Mouse (Mus musculus): ENCODE measurements around the gene Gm49396. TPM values are rescaled to one million over a fixed set of nuclear protein-coding genes. Genes with fewer than 3 reads are reported as not detected.

The Gm49396 gene
- total RNA-seq, 2 experiments from 2014 or later = 3.5 to 6.7 TPM

DNA sequence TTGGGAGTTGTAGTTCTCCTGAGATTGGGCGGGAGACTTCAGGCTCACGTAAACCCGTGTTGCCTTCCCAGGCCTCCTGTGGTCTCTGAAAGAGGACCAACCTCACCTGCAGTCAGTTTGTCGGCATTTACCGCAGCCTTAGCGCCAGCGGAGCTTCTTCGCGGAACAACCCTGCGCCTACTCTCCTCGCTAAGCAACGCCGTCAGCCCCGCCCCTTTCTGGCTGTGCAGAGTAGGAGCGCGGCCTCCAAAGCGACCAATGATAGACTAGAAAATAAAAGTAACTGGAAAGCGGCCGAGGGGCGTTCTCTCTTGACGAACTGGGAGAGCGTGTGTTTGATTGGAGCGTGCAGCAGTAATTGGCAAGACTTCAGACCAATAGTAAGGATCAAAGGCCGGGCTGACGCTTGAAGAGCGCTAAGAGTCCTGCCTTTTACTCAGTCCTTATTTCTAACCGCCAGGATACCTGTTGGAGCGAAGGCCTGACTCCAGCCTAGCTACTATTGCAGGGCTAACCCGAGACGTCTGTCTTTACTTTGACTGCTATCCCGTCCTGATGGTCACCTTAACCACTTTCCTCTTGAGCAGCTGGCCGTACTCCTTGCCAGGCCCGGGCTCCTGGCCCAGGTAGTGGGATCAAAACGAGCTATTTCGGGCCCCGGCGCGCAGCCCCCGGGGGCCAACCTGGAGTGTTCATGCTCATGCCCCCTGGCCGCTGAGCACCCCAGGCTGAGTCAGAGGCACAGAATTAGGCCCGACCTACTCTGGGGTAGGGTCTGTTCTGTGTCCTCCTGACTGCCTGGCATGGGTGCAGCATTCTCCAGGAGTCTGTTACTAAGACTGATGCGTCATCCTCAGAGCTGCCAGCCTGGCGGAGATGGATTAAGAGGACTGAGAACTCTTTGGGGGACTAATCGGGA lies 10.8 kb upstream of the Gm49396 start, which contains the start of the genes Hspb6 and Proser3:
Hspb6 (plus strand) TSS at position 77 of the 919 bp plus-strand sequence.
Proser3 (minus strand) TSS at position 198 of the 919 bp plus-strand sequence.
- DNase-seq = peak; percentile 95 to 97

DNA sequence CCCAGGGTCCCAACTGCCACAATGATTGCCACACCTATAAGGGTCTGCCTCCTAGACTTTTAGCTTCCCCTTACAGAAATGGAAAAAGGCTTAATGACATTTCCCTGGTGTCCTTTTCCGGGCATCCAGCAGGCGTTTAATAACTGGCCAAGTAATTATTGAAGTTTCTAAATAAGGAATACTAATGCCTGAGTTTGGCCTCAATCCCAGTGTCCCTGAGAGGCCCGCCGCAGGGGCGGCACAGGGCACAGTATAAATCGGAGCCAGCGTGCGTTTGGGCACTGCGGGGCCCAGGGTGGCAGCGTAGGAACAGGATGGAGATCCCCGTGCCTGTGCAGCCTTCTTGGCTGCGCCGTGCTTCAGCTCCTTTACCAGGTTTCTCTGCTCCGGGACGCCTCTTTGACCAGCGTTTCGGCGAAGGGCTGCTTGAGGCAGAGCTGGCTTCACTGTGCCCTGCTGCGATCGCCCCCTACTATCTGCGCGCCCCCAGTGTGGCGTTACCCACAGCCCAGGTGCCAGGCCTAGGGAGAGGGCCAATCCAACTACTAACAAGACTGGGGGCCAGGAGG lies 10.0 kb upstream of the Gm49396 start:
- DNase-seq = peak; percentile 79 to 83

DNA sequence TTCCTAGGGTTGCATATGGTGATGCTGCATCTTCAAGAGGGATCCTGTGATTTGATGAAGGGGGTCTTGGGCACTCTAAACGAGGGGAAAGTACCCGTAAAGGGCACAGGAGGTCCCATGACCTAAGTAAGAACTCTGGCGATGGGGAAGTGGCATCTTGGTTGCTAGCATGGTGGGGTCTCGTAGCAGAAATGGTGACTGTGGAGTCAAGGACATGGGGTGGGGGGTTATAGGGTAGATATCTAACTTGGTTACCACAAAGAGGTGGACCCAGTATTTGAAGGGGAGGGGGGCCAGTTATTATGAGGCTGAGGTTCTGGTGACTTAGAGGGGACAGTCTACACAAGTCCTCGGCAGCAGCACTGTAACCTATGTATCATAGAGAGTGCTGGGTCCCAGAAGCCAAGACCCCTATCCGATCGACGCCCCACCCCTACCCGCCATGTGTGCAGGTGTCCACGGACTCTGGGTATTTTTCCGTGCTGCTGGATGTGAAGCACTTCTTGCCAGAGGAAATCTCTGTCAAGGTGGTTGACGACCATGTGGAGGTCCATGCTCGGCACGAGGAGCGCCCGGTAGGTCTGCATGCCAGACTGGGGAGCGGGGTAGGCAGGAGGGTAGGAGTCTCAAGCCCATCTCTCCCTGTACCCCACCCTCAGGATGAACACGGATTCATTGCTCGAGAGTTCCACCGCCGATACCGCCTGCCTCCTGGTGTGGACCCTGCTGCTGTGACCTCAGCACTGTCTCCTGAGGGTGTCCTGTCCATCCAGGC lies 9.1 kb upstream of the Gm49396 start:
- no peak for DNase-seq

DNA sequence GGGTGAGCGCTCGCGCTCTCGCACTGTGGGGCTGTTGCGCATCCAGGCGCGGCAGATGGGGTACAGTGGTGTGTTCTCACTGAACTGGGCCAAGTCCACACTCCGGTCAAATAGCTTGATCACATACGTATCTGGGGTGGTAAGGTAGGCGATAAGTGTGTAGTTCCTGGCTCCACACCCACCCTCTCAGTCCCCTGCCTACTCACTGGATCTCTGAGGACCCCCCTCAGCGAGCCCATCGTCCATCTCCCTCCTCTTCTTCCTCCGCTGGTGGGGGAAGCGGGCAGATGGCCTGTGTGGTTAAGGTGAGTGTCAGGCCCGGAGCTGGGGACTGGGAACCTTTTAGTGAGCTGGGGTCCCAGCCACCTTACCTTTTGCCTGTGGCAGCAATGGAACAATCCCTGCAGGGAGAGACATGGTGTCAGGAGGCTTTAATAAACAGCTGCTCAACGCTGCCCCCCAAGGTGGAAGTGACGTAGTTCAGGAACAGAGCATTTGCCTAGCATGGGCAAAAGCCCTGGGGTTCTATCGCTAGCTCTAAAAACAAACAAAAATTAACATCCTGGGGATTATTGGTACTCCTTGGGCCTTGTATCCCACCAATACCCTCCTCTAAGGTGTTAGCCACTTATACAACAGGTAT lies 6.1 kb upstream of the Gm49396 start:
- DNase-seq = no peak

DNA sequence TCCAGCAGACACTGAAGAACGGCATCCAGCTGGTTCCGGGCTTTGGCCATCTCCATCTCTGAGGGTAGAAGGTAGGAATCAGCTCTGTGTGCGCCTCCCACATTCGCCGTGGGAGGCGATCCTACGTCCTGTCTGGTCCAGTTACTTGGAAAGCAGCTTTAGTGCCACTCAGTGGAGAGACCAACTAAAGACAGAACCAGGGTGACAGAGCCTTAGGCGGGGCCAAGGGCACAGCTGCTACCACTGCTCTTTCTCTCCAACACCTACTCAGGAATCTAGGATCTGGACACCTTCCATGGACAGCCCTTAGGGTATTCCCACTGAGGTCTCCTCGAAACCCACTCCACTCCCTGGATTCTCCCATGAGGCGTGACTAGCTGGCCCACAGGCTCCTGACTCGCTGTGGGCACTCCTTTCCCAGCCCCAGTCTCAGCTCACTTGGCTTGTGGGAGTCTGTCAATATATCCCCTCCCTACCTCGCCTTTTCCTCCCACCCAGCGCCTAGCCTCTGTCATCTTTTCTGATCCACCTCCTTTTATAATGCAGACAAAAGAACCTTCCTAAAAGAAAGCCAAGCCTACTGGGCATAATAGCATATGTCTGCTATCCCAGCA lies 5.1 kb upstream of the Gm49396 start:
- DNase-seq = peak in 1 of 2 experiments; percentile 38

DNA sequence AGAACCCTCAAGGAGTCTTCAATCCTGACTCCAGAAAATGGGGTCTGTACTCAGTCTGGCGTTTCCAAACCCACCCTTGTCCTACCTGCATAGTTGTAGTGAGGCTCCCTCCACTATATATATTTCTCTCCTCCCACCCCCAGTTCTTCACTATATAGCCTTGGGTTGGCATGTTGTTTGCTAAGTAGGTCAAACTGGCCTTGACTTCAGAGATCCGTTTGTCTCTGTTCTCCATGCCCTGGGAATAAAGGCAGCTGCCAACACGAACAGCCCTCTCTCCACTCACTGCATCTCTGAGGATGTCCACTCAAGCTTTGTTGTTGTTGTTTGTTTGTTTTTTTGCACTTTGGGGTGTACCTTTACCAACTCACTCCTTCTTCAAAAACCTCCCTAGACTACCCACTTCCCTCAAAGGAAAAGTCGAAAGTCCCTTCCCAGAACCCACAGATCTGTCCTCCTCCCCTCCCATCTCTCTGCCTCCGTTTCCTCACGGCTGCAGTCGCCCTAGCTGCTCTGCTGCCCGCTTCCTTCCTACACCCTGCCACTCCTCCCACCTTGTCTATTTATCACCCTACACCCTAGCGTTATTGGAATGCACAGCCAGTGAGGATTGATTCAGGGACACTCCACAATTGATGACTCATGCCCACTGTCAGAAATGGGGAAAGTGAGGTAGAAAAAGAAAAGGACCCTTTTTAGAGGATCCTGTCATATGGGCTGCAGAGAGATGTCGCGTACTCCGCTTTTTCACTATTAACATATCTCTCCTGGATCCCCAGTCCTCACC lies 4.3 kb upstream of the Gm49396 start:
- DNase-seq = no peak

DNA sequence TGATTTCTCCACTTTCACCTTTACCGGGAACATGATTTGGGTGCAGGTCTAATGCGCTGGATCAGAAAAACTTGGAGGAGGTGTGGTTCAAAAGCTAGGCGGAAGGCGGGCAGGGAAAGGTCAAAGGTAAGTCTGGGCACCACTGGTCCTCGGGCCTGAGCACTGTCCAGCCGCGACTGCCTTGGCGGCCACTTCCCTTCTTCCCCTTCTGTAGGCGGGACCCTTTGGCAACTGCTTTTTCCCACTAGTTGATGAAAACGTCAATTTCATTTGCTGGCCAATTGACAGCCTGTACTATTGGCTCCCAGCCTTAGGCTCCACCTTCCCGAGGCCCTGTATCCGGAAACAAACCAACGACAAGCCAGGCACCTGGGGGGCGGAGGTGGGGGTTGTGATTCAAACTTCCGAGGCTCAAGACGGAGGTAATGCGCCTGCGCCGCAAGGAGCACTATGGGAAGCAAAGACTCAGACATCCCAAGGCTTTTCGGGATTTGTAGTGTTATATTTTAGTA lies 3.6 kb upstream of the Gm49396 start, which contains the start of gene Lin37:
Lin37 (minus strand) TSS at position 396 of the 512 bp plus-strand sequence.
- peak; percentile 97 to 98 for DNase-seq

DNA sequence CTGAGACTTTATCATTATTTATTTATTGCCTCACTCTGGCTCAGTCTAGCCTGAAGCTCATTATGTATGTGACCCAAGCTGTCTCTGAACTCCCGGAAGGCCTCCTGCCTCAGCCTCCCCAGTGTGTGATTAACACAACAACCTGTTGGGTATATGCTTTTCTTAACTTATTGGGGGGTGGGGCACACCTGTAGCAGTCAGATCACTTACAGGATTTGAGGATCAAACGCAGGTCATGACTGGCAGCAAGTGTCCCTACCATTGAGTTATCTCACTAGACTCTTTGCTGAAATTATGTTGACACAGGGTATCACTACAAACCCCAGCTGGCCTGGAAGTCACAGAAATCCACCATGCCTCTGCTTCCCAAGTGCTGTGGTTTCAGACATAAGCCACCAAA lies 2.8 kb upstream of the Gm49396 start:
- no peak for DNase-seq

DNA sequence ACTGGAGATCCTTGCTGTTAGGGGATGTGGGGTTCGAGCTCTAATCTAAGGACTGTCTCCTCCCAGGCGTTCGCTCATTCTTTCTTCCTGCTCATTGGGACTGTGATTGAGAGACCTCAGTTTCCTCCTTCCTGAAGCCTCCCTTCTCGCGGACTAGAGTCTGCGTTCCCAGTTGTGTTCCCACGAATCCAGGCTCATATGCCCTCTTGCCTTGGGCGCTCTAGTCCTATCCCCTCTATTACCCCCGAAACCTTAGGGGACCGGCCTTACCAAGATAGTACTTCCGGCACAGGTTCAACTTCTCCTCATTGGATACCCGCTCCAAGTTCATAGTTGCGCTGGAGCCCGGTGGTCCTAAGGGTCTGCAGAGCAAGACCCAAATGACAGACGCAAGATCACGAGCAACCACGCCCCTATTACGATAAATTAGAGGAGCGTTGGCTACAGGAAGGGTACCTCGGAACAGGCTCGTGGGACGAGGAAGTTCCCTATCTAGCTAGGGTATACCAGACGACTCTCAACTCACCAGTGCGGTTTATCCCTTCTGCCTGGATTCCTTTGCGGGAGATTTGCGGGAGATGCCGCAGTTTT lies 523 bp upstream of the Gm49396 start:
- DNase-seq = no peak

DNA sequence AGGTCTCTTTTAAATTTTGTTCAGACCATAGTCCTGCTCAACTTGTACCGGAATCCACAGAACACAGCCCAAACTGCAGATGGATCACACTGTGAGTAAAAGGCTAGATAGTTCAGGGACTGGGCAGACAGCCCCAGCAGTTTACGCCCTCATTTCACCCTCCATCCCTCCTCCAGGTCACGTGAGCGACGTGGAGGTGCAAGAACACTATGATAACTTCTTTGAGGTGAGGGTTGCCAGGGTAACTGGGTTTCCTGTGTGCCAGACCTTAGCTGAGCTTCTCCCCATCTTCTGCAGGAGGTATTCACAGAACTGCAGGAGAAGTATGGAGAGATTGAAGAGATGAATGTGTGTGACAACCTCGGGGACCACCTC lies 749 bp downstream of the Gm49396 start:
- DNase-seq = no peak

DNA sequence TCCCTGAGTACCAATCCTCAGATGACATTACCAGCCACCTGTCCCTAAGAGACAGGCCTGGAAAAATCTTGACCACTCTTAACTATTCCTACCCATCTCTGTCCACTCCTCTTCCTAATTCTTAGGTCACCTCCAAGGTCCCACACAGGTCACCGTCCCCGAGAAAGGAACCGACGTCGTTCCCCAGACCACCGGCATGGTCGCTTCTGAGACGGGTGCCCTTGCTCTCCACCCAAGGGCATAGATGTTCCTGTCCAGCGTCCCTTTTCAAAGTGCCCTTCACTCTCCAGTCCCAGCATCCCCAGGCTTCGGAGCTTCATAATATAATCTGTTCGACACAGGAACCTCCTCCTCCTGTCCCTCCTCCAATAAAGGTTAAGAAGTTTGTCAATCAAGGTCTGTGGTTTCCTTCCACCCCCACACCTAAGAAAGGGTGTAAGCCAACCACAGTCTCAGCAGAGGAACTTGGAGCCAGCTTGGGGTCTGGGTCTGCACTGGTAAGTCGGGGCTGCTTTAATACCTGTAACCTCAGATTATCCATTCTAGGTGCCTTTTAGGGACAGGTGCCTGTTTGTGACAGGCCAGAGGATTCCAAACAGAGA lies 1.9 kb downstream of the Gm49396 start, which contains the start of gene Igflr1:
Igflr1 (plus strand) TSS at position 458 of the 602 bp plus-strand sequence.
- DNase-seq = no peak

DNA sequence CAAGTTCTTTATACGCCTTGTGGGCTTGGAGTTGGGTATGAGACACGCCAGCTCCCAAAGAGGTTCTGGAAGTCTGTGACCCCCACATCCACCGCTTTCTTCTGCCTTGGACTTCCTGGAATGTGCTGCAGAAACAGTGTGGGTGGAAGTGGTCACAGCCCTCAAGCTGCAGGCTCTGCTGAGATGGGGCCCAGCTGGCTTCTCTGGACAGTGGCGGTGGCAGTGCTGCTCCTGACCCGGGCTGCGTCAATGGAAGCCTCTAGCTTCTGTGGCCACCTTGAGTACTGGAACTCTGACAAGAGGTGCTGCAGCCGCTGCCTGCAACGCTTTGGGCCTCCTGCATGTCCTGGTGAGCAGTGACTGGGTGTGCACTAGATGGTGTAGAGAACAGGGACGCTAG lies 2.9 kb downstream of the Gm49396 start:
- DNase-seq = no peak

DNA sequence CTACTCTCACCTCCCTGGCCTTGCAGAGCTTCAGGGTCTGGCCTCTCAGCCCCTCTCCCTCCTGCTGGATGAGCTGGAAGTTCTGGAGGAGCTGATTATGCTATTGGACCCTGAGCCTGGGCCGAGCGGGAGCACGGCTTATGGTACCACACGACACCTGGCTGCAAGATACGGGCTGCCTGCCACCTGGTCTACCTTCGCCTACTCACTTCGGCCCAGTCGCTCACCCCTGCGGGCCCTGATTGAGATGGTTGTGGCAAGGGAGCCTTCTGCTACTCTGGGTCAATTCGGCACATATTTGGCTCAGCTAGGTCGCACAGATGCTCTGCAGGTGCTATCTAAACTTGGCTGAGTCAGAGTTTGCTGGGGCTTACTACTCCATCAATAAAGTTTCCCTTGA lies 4.4 kb downstream of the Gm49396 start:
- DNase-seq = no peak

DNA sequence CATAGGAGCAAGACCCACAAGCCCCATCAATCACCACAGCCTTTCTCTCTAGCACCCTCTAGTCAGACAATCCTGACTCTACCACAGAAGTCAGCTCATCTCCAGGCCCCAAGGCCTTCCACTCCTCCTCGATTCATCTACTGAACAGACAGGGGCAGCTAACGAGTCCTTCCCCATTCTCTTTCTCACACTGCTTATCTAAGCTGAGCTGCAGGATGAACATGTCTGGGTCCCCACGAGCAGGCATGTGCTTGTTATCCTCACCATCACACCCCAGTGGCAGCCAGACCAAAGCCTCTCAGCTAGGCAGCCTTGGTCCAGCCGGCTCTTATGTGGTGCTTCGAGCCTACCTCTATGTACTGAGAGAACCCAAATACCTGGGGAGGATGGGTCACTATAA lies 9.2 kb downstream of the Gm49396 start:
- DNase-seq = no peak

DNA sequence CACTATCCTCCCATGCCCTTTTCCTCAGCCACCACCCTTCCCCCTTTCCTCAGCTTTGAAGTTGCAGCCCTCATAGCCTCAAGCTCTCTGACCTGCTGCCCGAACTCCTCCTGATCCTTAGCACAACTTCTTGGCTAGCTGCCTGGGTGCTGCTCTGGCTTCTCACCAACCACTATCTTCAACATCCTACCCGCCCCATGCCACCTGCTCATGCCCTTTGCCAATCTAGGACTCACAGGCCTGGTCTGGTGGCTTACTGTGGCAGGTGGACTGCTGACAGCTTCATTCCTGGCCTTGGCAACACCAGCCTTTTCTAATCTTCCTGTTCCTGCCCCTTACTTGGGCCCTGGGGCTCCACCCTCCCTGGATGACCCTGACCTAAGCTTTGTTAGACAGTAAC lies 9.8 kb downstream of the Gm49396 start:
- DNase-seq = peak; percentile 67 to 75

DNA sequence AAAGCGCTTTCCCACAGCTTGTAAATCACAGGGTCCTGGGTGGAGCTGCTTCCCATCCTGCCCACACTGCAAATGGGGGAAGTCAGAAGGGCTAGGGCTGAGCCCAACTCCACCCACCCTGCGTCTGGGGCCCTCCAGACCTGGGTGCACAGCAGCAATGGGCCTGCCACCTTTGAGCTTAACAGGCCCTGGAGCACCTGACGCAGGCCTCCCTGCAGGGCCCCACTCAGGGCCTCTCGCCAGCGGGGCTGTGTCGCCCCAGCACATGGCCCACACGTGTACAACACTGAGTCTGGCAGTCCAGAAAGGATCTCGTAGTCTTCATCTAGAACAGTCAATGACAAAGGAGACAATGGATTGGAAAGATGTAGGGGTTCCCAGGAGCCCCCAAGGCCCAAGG lies 16.8 kb downstream of the Gm49396 start:
- DNase-seq = no peak

DNA sequence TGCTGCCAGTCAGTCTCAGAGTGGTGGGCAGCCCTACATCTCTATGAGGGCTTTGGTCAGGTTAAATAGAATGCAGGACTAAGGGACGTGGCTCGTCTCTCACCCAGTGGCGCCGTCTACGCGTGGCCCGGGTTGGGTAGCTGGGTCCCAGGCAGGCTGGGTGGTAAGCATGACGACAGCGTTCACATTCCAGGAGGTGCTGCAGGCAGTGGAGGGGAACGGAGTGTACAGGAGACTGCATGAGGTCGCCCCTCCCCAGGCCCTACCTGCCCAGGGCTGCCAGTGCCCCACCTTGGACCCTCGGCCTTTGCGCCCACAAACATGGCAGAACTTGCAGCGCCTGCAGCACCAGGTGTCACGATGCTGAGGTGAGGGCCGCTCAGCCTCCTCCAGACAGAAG lies 18.4 kb downstream of the Gm49396 start:
- no peak for DNase-seq

DNA sequence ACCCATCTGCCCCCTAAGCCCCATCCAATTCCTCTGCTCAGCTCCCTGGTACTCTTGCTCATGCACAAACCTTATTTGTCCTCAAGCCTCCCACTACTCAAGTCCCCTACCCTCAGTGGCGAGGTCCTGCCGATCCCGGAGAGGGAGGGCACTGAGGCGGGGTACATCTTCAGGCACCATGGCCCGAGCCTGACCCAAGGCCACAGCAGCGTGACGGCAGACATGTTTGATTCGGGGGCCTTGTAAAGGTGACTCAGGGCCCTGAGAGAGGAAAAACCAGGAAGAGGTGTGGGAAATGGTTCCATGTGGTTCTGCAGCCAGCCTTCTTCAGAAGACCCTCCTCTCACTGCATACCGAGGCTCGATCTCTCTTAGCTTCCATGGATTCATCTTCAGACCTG lies 21.2 kb downstream of the Gm49396 start:
- DNase-seq = no peak

DNA sequence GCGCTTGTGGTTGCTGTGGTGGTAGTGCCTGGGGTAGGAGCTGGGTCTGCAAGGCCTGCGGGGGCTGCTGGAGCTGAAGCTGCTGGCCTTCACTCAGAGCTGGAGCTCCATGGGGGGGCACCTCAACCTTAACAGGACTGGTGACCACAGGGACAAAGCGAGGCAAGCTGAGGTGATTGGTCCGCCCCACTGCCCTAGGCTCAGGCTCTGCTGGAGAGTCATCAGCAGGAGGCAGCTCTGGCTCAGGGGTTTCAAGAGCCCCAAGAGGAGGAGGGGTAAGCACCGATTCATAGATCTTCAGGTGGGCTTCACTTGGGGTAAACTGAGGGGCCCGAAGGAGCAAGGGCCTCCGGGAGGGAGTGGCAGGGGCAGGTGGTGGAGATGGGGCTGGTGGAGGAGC lies 22.0 kb downstream of the Gm49396 start:
- DNase-seq = no peak
